Mouse (Mus musculus) mouse trophoblast stem cell (cell line): ENCODE results near the gene Dxo.
"Not testable (repeated sequence)": the region's sequence is repeated elsewhere in the genome, so short reads cannot be mapped to it uniquely, and the experiment has no call there.

ENCODE experiments used
- in situ Hi-C, 2 experiments: fragments of 300-500 bp; cut with MseI, MboI; formaldehyde crosslinking; loops; 2 replicates in 1 of 2; 3 replicates in 1 of 2; pipeline ENCODE4 v1.15.1; 2025

Dxo gene

GRCm38 (mm10) chr17:34836856-34837221 lies at the start of gene Dxo, which contains the start of gene Stk19:
TSS of gene Dxo (plus strand) at chr17:34837019.
TSS of gene Stk19 (minus strand) at chr17:34836945.
- in situ Hi-C loops: no loop called here

DNA sequence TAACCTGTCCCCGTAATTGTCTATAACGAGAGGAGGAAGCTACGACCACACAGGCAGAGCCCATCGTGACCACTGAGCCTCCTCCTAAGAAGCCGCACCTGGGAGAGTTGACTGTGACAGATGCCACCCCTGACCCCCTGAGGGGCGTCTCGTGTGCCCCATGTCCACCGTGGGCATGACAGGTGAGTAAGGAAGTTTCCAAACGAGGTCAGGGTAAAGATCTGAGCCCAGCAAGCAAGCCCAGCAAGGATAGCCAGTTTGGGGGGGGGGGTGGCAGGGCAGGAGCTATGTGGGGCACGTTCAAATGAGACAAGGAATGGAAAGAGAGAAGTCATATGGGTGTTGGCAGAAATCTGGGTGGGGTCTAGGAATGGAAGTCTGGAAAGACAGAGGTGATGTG lies 41.8 kb upstream of the Dxo start:
- in situ Hi-C loops: no loop called here

- in situ Hi-C loops: no loop called here
Observed at GRCm38 (mm10) chr17:34795633-34796032, 41.2 kb upstream of the Dxo start.

- in situ Hi-C loops: no loop called here
Observed at GRCm38 (mm10) chr17:34796311-34797140, 40.3 kb upstream of the Dxo start.

DNA sequence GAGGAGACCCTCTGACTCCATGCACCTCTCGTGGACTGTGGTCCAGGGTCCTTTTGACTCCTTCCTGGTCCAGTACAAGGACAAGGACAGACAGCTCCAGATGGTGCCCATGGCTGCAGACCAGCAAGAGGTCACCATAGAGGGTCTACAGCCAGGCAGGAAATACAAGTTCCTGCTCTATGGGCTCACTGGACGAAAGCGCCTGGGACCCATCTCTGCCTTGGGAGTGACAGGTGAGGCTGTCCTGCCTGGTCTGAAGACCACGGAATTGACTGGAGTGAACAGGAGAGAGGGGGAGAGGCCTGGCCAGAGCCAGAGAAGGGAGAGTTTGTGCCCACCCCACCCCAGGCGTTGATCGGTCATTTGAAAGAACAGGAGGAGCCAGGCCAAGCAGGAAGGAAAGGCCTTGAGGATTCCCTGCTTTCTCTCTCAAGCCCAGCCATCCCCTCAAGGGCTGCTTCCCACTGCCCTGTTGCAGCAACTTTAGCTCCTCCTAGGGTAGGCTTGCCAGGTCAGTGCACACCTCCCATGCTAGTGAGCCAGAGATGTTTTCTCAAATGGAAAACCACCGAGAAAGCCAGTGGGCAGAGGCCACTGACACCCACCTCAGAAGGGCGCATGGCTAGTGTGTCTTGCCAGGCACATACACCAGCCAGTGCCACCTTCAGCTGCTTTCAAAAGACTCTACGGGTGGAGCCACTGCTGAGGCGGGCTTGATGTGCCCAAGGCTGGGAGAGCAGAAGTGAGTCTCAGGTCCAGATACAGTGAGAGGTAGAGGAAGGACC lies 39.4 kb upstream of the Dxo start:
- in situ Hi-C loops: not testable (repeated sequence)

DNA sequence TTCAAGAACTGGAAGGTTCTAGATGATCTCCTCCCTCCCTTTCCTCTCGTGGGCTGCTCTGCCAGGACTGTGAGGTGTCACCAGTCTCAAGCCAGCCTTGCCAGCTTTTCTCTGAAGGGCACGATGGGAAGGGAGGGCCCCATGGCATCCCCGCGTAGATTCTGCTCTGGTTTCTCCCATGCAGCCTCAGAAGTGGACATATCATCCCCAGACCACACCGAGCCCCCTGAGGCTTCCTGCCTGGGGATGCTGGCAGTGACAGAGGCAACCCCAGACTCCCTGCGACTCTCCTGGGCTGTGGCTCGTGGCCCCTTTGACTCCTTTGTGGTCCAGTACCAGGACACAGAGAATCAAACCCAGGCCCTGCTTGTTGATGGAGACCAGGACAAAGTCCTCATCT lies 38.7 kb upstream of the Dxo start:
- in situ Hi-C loops: not testable (repeated sequence)

DNA sequence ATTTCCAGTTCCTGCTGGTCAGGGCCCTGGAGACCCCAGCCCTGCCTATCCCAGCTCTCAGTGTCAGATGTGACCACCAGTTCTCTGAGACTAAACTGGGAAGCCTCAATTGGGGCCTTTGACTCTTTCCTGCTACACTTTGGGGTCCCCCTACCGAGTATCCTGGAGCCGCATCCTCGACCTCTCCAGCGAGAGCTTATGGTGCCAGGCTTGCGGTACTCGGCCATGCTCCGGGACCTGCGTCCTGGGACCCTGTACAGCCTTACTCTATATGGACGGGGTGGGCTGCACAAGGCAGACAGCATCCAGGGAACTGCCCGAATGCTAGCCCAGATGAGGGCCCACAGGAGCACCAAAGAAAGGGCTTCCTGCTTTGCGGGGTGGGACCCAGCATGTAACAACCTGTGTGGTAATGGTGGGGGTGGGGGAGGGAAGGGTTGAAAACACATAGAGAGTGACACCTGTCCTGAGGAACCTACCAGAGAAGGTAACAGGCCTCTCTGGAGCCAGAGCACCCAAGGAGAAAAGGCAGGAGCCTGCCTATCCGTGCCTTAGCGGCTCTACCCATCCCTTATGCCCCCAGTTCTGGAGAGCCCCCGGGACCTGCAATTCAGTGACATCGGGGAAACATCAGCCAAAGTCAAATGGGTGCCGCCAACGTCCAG lies 37.8 kb upstream of the Dxo start:
- in situ Hi-C loops: no loop called here

- in situ Hi-C loops: no loop called here
Observed at GRCm38 (mm10) chr17:34799531-34799925, 37.3 kb upstream of the Dxo start.

DNA sequence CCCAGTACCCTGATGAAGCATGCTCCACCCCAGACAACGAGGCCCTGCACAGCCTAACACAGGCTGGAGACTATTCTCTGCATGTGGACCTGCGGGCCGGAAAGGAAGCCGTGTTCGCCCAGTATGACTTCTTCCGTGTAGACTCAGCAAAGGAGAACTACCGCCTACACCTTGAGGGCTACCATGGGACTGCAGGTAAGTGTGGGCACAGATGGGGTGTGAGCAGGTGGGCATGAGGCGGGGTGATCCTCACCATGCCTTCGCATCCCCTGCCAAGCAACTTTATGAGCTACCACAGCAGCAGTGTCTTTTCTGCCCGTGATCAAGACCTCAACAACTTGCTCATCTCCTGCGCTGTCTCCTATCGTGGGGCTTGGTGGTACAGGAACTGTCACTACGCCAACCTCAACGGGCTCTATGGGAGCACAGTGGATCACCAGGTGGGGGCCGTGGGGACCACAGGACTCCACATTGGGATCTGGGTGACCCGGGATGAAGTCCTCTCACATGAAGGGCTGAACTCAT lies 36.0 kb upstream of the Dxo start:
- in situ Hi-C loops: loop anchor here in 1 of 2 experiments (5.0 kb wide), 1 partner anchor 79 kb away; no protein-coding TSS in a partner anchor

DNA sequence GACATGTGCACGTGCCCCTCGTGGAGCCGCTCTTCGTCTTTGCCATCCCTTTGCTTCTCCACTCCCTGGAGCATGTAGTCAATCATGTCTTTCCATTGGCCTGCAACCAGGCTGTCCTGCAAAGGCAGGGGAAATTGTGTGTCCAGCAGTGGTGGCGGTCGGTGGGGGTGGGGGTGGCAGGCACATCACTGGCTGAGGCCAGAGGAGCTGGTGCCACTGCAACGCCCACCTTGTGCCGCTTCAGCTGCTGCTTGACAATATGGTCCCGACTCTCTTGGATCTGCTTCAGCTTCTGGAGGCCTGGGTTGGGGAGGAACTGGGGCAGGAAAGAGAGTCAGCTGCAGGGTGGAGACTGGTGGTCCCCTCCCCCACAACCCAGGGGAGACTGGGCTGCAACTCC lies 34.1 kb upstream of the Dxo start:
- in situ Hi-C loops: loop anchor here in 1 of 2 experiments (5.0 kb wide), 1 partner anchor 80 kb away; no protein-coding TSS in a partner anchor

- in situ Hi-C loops: loop anchor here in 1 of 2 experiments (5.0 kb wide), 1 partner anchor 81 kb away; no protein-coding TSS in a partner anchor
Observed at GRCm38 (mm10) chr17:34803367-34803766, 33.5 kb upstream of the Dxo start.

GRCm38 (mm10) chr17:34804301-34804700 lies 32.5 kb upstream of the Dxo start, which contains the start of gene Cyp21a1:
TSS of gene Cyp21a1 (minus strand) at chr17:34804561.
- in situ Hi-C loops: loop anchor here in 1 of 2 experiments (5.0 kb wide), 1 partner anchor 82 kb away; no protein-coding TSS in a partner anchor

GRCm38 (mm10) chr17:34804871-34805562 lies 31.8 kb upstream of the Dxo start:
- in situ Hi-C loops: loop anchor here in 1 of 2 experiments (5.0 kb wide), 1 partner anchor 83 kb away; no protein-coding TSS in a partner anchor

- in situ Hi-C loops: no loop called here
Observed at GRCm38 (mm10) chr17:34807176-34807575, 29.6 kb upstream of the Dxo start.

GRCm38 (mm10) chr17:34808599-34809205 lies 28.1 kb upstream of the Dxo start:
- in situ Hi-C loops: no loop called here

DNA sequence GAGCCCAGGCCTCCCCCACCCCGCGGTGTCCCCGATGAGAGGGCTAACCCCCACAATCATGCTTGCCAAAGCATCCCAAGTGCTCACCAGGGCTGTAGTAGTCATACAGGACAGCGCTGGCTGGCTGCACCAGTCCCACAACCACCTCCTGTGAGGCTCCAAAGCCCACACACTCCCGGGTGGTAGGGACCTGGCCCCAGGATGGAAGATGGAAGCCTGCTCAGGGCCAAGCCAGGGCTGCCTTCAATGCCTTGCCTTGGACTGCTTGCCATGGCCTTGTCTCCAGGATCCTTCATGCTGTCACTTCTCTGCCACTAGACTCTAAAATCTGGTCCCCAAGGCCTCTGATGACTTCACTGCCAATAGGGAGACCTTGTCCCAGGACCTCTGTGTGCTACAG lies 26.4 kb upstream of the Dxo start:
- in situ Hi-C loops: not testable (repeated sequence)

GRCm38 (mm10) chr17:34810811-34811210 lies 26.0 kb upstream of the Dxo start:
- in situ Hi-C loops: not testable (repeated sequence)

GRCm38 (mm10) chr17:34811275-34811674 lies 25.5 kb upstream of the Dxo start:
- in situ Hi-C loops: no loop called here

GRCm38 (mm10) chr17:34813747-34814146 lies 23.1 kb upstream of the Dxo start:
- in situ Hi-C loops: not testable (repeated sequence)

DNA sequence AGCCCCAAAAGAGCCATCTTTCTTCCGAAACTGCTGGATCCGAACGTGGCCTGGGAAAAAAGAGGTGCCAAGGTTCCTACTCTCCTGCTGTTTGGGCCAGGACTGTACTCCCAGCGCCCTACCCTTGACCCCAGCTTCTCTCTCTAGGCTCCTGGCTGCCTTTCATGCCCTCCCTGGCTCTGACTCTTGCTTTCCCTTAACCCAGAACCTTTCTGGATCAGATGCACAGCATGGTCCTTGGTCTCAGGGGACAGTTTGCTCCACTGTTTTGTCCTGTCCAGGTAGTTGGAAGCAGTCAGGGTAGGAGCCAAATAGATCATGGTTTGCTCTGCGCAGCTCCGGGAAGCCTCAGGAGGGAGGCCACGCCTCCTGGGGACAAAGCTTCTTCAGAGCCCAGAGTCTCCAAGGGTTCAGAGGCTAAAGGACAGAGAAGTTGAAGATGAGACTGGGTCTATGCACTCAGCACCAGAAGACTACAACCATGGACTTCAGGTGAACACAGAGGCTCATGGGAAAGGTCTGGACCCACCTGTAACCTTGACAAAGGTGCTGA lies 21.9 kb upstream of the Dxo start:
- in situ Hi-C loops: no loop called here
